Mouse (Mus musculus) midbrain, embryonic 12.5 days (tissue): ENCODE results near the gene Loxl4. TPM values are rescaled to one million over a fixed set of nuclear protein-coding genes. Genes with fewer than 3 reads are reported as not detected.

Experiments used
- ATAC-seq: fragments of 200-750 bp; cut with Nextera tagmentation; 2 replicates; pipeline ENCODE4 v1.8.0; 2017; ENCODE audit warnings: low read depth, moderate TSS enrichment, moderate library complexity; ENCODE audit not compliant: low FRiP score
- H3K27ac ChIP-seq: fragments of 300-500 bp; sonication (generic); replicated peaks from 2 replicates; pipeline ENCODE4 v1.5.1; 2016; ENCODE audit warnings: mild to moderate bottlenecking
- H3K27me3 ChIP-seq: fragments of 300-500 bp; sonication (generic); 2 replicates; pipeline ENCODE4 v1.6.1; 2016; ENCODE audit warnings: mild to moderate bottlenecking
- H3K36me3 ChIP-seq: fragments of 300-500 bp; sonication (generic); 2 replicates; pipeline ENCODE4 v1.6.1; 2016
- H3K4me1 ChIP-seq: fragments of 300-500 bp; sonication (generic); 2 replicates; pipeline ENCODE4 v1.6.1; 2016
- H3K4me2 ChIP-seq: fragments of 300-500 bp; sonication (generic); replicated peaks from 2 replicates; pipeline ENCODE4 v1.6.1; 2016; ENCODE audit warnings: mild to moderate bottlenecking, moderate library complexity
- H3K4me3 ChIP-seq: fragments of 300-500 bp; sonication (generic); 2 replicates; pipeline ENCODE4 v1.5.1; 2016; ENCODE audit warnings: mild to moderate bottlenecking
- H3K9ac ChIP-seq: fragments of 300-500 bp; sonication (generic); replicated peaks from 2 replicates; pipeline ENCODE4 v1.6.1; 2016; ENCODE audit warnings: mild to moderate bottlenecking, moderate library complexity
- H3K9me3 ChIP-seq: fragments of 300-500 bp; sonication (generic); 2 replicates; pipeline ENCODE4 v1.6.1; 2016; ENCODE audit warnings: mild to moderate bottlenecking
- WGBS: fragments of 180-500 bp; shearing (Covaris S2); methylation state at CpG from one replicate; pipeline ENCODE4 v1.1.7; 2016; 5-methylcytosine and 5-hydroxymethylcytosine counted together
- polyA plus RNA-seq: library from polyadenylated mRNA; unstranded; fragments of >200 nt; fragmentation: Nextera tagmentation; extraction: Ambion mirVana; gene quantifications from 2 replicates; pipeline ENCODE4 v1.2.1, GENCODE M21; 2016

Loxl4 gene
- polyA plus RNA-seq, 1 experiment from 2014 or later, result 0.13 TPM

DNA sequence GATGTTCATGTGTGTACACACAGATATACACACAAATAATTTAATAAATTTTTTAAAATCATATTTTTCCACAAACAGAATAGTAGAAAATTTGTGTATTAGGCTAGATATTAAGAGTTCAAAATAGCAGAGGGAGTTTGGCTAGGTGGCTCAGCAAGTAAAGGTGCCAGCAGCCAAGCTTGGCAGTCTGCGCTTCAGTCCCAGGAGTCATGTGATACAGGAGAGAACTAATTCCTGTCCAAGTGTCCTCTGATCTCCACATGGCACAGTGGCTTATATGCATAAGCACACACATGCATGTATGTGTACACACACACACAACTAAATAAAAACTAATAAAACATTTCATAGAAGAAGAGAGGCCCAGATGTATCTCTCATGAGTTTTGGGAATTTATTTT lies 50.6 kb downstream of the Loxl4 start:
- 93% methylated on average over 1 of the region's 1 CpGs for WGBS
- H3K27me3 ChIP-seq, result no peaks in the 10 kb centered on the region
- no peak for ATAC-seq
- H3K9me3 ChIP-seq, result no peaks in the 10 kb centered on the region
- H3K4me2 ChIP-seq, result no peak overlapping the region
- no peak overlapping the region for H3K27ac ChIP-seq
- no peaks in the 10 kb centered on the region for H3K4me1 ChIP-seq
- H3K9ac ChIP-seq, result no peak overlapping the region
- peaks cover 8% of the 10 kb centered on the region; the same call in 1 of the 2 replicates for H3K36me3 ChIP-seq
- no peak overlapping the region for H3K4me3 ChIP-seq

DNA sequence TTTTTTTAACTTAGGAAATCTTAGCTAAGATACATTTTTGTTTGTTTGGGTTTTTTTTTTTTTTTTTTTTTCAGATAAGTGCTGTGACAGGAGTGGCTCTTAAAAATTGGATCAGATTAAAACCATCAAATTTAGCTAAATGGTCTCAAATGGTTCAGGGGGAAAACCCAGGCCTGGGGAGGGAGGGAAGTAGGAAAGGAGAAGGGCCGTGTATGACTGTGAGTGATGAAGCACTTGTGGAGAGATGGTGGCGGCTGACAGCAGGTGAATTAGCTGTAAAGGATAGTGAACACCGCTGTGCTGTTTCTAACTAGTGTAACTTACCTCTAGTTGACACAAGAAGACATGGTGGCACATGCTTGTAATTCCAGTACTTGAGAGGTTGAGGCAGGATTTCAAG lies 53.9 kb downstream of the Loxl4 start:
- Histone ChIP-seq H3K4me1 (no peaks in the 10 kb centered on the region), H3K9ac (no peak overlapping the region), H3K4me3 (no peak overlapping the region), H3K36me3 (peaks cover 8% of the 10 kb centered on the region; the same call in 1 of the 2 replicates), H3K27ac (no peak overlapping the region), H3K4me2 (no peak overlapping the region), H3K9me3 (no peaks in the 10 kb centered on the region), H3K27me3 (no peaks in the 10 kb centered on the region)
- no peak for ATAC-seq
- WGBS, result 87% methylated on average over 3 of the region's 3 CpGs

Other genes starting within 250 kb of the Loxl4 start
- 8.1 TPM in 2 replicates for gene Crtac1, start 181.0 kb downstream of the Loxl4 start, polyA plus RNA-seq
- gene R3hcc1l, start 94.1 kb downstream of the Loxl4 start, polyA plus RNA-seq, result 22.5 and 26.0 TPM in 2 replicates
- gene Pyroxd2, start 140.0 kb upstream of the Loxl4 start, polyA plus RNA-seq, result 0.89 and 2.2 TPM in 2 replicates
- 15.5 and 17.2 TPM in 2 replicates for gene Hps1, start 167.2 kb upstream of the Loxl4 start, polyA plus RNA-seq